Mouse (Mus musculus) ES-Bruce4 (cell line): ENCODE measurements around the gene Tbc1d10b.
"Not testable (repeated sequence)": the region's sequence is repeated elsewhere in the genome, so short reads cannot be mapped to it uniquely, and the experiment has no call there.

ENCODE experiments used
- CTCF ChIP-seq: IDR thresholded peaks from one replicate; pipeline ENCODE4 v1.8.1; 2011; ENCODE audit warnings: low read depth, low read length
- EP300 ChIP-seq: IDR thresholded peaks from 2 replicates; pipeline ENCODE4 v1.6.1; 2011; ENCODE audit warnings: low read depth, low read length; ENCODE audit not compliant: insufficient read depth
- POLR2A ChIP-seq: IDR thresholded peaks from one replicate; pipeline ENCODE4 v1.8.1; 2011; ENCODE audit warnings: low read length; ENCODE audit not compliant: insufficient read depth

GRCm38 (mm10) chr7:127181724-127182123 is 26.5 kb downstream of the Tbc1d10b start:
- TF ChIP-seq EP300, POLR2A: not testable (repeated sequence)
- TF ChIP-seq CTCF = peak; percentile 13
